Mouse (Mus musculus): ENCODE measurements around the gene Gm11444. TPM values are rescaled to one million over a fixed set of nuclear protein-coding genes. Genes with fewer than 3 reads are reported as not detected.

The Gm11444 gene
- polyA plus RNA-seq, 1 experiment from 2014 or later, result not detected

DNA sequence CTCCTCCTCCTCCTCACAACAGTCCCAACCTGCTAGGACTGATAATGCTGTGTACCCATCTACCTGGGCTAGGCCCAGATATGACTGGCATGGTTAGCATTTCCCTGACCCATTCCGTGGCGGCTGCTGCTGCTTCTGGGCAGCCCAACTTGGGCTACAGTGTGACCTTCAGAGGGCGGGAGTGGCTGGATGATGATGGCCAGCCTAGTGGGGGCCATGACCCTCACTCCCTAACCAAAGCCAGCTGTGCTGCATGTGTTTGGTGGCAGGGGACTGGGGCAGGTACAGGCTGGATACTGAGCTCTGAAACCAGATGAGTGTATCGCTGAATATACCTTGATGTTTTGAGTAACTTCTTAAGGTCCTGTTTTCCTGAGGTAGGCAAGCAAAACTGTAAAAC is 26.3 kb downstream of the Gm11444 start:
- H3K9ac ChIP-seq (ENCODE audit: low read length), result no peak overlapping the region
- WGBS, result 86% methylated on average over 4 of the region's 4 CpGs

DNA sequence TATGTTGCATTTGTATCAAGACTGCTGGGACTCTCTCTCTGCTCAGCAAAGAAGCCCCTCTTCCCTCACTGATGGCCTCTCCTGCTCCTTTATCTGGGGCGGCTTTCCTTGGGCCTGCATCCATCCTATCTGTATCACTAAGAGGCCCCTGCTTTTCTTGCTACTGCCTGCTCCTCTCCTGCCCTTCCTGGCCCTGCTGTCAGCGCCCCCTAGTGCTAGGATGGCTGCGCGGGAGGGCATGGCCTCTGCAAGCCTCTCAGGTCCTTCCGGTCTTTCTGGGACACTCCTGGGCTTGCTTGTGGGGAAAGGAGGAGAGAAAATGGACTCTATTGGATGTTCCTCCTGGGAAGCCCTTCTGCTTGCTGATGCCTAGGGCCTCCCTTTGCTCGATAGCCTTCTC is 27.0 kb downstream of the Gm11444 start:
- 19% methylated on average over 6 of the region's 6 CpGs for WGBS
- H3K4me1 ChIP-seq (replicated peaks; ENCODE audit: control insufficient read depth, insufficient read depth), result no peaks in the 10 kb centered on the region; the same call in 1 of the 2 replicates

More for the DNA sequence above, 26.3 kb downstream of the Gm11444 start:
- no peaks in the 10 kb centered on the region; the same call in 1 of the 2 replicates for H3K36me3 ChIP-seq (ENCODE audit: control insufficient read depth, insufficient read depth, low read length)
- DNase-seq (ENCODE audit: low spot score) (no peak), ATAC-seq (ENCODE audit: low FRiP score, low TSS enrichment) (no peak)
- H3K27me3 ChIP-seq (ENCODE audit: control insufficient read depth, insufficient read depth, low read length), result no peaks in the 10 kb centered on the region
- H3K9me3 ChIP-seq (ENCODE audit: control insufficient read depth, low read length), result no peaks in the 10 kb centered on the region
- H3K27ac ChIP-seq (replicated peaks), result no peak overlapping the region
- no peak overlapping the region for H3K4me3 ChIP-seq (ENCODE audit: low read depth, low read length)
- no peak overlapping the region for H3K4me2 ChIP-seq (replicated peaks; ENCODE audit: low read depth)
- no peaks in the 10 kb centered on the region for H3K4me1 ChIP-seq (replicated peaks; ENCODE audit: control insufficient read depth, insufficient read depth)
- no peak for TF ChIP-seq CTCF (IDR thresholded peaks at IDR 0.05; ENCODE audit: low read depth)
- no peak for TF ChIP-seq EP300 (optimal IDR thresholded peaks at IDR 0.05)

DNA sequence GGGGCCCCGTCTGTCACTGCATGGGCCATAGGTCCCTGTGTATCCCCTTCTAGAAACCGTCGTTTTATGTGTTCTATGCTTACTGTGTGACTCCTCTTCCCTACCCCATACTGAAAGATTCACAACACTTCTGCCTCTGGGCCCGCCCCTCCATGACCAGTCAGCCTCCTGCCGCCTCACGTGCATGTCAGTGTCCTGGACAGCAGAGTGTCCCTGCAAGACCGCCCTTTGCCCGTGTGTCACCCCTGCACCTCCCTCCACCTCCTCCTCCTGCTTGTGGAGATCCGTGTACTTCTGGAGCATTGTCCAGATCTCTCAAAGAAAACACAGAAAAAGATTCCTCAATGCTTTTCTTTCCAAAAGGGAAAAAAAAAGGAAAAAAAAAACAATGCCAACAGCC is 28.5 kb downstream of the Gm11444 start:
- no peaks in the 10 kb centered on the region for H3K9me3 ChIP-seq (ENCODE audit: control insufficient read depth, low read length)
- no peak overlapping the region for H3K27ac ChIP-seq (replicated peaks)
- DNase-seq (ENCODE audit: low spot score) (no peak), ATAC-seq (ENCODE audit: low FRiP score, low TSS enrichment) (no peak)
- H3K9ac ChIP-seq (ENCODE audit: low read length), result no peak overlapping the region
- H3K4me3 ChIP-seq (ENCODE audit: low read depth, low read length), result no peak overlapping the region
- no peaks in the 10 kb centered on the region; the same call in 1 of the 2 replicates for H3K4me1 ChIP-seq (replicated peaks; ENCODE audit: control insufficient read depth, insufficient read depth)
- TF ChIP-seq EP300 (optimal IDR thresholded peaks at IDR 0.05), result no peak
- TF ChIP-seq CTCF (IDR thresholded peaks at IDR 0.05; ENCODE audit: low read depth), result no peak
- H3K36me3 ChIP-seq (ENCODE audit: control insufficient read depth, insufficient read depth, low read length), result no peaks in the 10 kb centered on the region; the same call in 1 of the 2 replicates
- 83% methylated on average over 9 of the region's 9 CpGs for WGBS
- H3K27me3 ChIP-seq (ENCODE audit: control insufficient read depth, insufficient read depth, low read length), result no peaks in the 10 kb centered on the region
- no peak overlapping the region for H3K4me2 ChIP-seq (replicated peaks; ENCODE audit: low read depth)

More for the DNA sequence above, 27.0 kb downstream of the Gm11444 start:
- Histone ChIP-seq H3K27me3 (ENCODE audit: control insufficient read depth, insufficient read depth, low read length) (no peaks in the 10 kb centered on the region), H3K4me3 (ENCODE audit: low read depth, low read length) (no peak overlapping the region), H3K27ac (replicated peaks) (no peak overlapping the region), H3K36me3 (ENCODE audit: control insufficient read depth, insufficient read depth, low read length) (no peaks in the 10 kb centered on the region; the same call in 1 of the 2 replicates), H3K4me2 (replicated peaks; ENCODE audit: low read depth) (no peak overlapping the region), H3K9me3 (ENCODE audit: control insufficient read depth, low read length) (no peaks in the 10 kb centered on the region), H3K9ac (ENCODE audit: low read length) (0 out of 2 replicates have a peak overlapping the region, but pooled peaks have one; percentile 3)
- DNase-seq (ENCODE audit: low spot score) (peak; percentile 92), ATAC-seq (ENCODE audit: low FRiP score, low TSS enrichment) (peak; percentile 69)
- TF ChIP-seq CTCF (IDR thresholded peaks at IDR 0.05; ENCODE audit: low read depth) (peak; percentile 98), EP300 (optimal IDR thresholded peaks at IDR 0.05) (no peak)

DNA sequence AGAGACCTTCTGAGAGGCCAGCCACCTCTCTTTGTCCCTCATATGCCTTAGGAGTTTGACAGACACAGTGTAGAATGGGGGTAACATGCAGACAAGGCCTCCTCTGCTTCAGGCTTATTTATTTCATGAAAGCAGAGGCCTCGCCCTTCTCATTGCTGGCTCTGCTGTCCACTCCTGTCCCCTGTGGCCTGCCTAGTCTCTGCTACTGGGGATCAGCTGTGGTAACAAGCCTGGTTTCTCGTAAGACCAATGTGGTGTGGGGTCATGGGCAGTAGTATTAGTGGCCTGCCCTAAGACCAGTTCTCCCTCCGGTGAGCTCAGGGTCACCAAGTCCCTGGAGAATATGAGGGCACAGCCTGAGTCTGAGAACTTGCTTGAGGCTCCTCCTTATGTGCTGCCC is 29.2 kb downstream of the Gm11444 start:
- no peaks in the 10 kb centered on the region for H3K27me3 ChIP-seq (ENCODE audit: control insufficient read depth, insufficient read depth, low read length)
- DNase-seq (ENCODE audit: low spot score) (no peak), ATAC-seq (ENCODE audit: low FRiP score, low TSS enrichment) (no peak)
- WGBS, result 94% methylated on average over 3 of the region's 3 CpGs
- H3K4me2 ChIP-seq (replicated peaks; ENCODE audit: low read depth), result no peak overlapping the region
- no peaks in the 10 kb centered on the region for H3K9me3 ChIP-seq (ENCODE audit: control insufficient read depth, low read length)
- H3K4me3 ChIP-seq (ENCODE audit: low read depth, low read length), result no peak overlapping the region
- H3K9ac ChIP-seq (ENCODE audit: low read length), result no peak overlapping the region
- no peak for TF ChIP-seq EP300 (optimal IDR thresholded peaks at IDR 0.05)
- TF ChIP-seq CTCF (IDR thresholded peaks at IDR 0.05; ENCODE audit: low read depth), result no peak
- no peaks in the 10 kb centered on the region; the same call in 1 of the 2 replicates for H3K36me3 ChIP-seq (ENCODE audit: control insufficient read depth, insufficient read depth, low read length)
- no peaks in the 10 kb centered on the region; the same call in 1 of the 2 replicates for H3K4me1 ChIP-seq (replicated peaks; ENCODE audit: control insufficient read depth, insufficient read depth)
- H3K27ac ChIP-seq (replicated peaks), result no peak overlapping the region

DNA sequence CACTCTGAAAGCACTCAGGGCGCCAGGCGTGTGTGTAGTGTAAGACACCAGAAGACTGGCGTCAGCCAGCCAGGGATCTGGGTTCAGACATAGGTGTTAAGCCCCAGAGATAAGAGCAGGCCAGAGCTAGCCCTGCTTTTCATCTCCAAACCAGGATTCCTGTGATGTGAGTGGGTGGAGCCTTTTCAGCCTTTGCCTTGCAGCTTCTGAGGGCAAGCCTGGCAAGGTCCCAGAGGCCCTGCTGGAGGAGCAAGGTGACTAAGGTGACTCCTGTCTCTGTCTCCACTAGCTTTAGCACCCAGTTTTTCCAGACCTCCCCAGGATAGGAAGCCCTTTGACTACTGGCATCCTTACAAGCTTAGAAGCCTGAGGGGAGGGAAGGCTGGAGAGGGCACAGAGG is 31.7 kb downstream of the Gm11444 start:
- TF ChIP-seq EP300 (optimal IDR thresholded peaks at IDR 0.05) (no peak), CTCF (IDR thresholded peaks at IDR 0.05; ENCODE audit: low read depth) (no peak)
- DNase-seq (ENCODE audit: low spot score), result no peak
- Histone ChIP-seq H3K27me3 (ENCODE audit: control insufficient read depth, insufficient read depth, low read length) (no peaks in the 10 kb centered on the region), H3K4me2 (replicated peaks; ENCODE audit: low read depth) (no peak overlapping the region), H3K36me3 (ENCODE audit: control insufficient read depth, insufficient read depth, low read length) (no peaks in the 10 kb centered on the region; the same call in 1 of the 2 replicates), H3K27ac (replicated peaks) (no peak overlapping the region), H3K4me3 (ENCODE audit: low read depth, low read length) (no peak overlapping the region), H3K4me1 (replicated peaks; ENCODE audit: control insufficient read depth, insufficient read depth) (no peaks in the 10 kb centered on the region; the same call in 1 of the 2 replicates), H3K9ac (ENCODE audit: low read length) (no peak overlapping the region; the same call in 1 of the 2 replicates), H3K9me3 (ENCODE audit: control insufficient read depth, low read length) (no peaks in the 10 kb centered on the region)
- ATAC-seq (ENCODE audit: low FRiP score, low TSS enrichment), result no peak
- WGBS, result 74% methylated on average over 3 of the region's 3 CpGs

DNA sequence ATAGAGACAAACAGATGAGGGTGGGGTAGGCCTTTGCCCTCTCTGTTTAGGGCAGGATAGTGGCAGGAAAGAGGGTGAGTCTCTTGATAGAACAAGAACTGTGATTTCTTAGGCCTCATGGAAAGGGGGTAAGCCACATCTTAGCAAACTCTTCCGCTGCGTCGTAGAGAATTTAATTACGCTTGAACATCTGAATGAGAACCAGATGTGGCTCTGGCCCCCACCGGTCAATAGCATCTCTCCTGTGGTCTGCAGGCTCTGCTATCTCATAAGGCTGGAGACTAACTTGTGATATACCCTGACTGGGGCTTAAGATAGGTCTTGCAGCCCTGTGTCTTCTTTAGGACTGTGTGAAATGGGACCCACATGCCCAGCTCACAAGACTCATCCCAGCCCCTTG is 33.7 kb downstream of the Gm11444 start:
- WGBS, result 82% methylated on average over 5 of the region's 5 CpGs
- no peak for TF ChIP-seq EP300 (optimal IDR thresholded peaks at IDR 0.05)
- no peak for TF ChIP-seq CTCF (IDR thresholded peaks at IDR 0.05; ENCODE audit: low read depth)
- H3K27me3 ChIP-seq (ENCODE audit: control insufficient read depth, insufficient read depth, low read length), result no peaks in the 10 kb centered on the region
- no peak overlapping the region for H3K4me3 ChIP-seq (ENCODE audit: low read depth, low read length)
- ATAC-seq (ENCODE audit: low FRiP score, low TSS enrichment) (no peak), DNase-seq (ENCODE audit: low spot score) (no peak)
- no peak overlapping the region for H3K27ac ChIP-seq (replicated peaks)
- H3K9ac ChIP-seq (ENCODE audit: low read length), result no peak overlapping the region
- no peaks in the 10 kb centered on the region; the same call in 1 of the 2 replicates for H3K4me1 ChIP-seq (replicated peaks; ENCODE audit: control insufficient read depth, insufficient read depth)
- no peak overlapping the region for H3K4me2 ChIP-seq (replicated peaks; ENCODE audit: low read depth)
- no peaks in the 10 kb centered on the region for H3K36me3 ChIP-seq (ENCODE audit: control insufficient read depth, insufficient read depth, low read length)
- H3K9me3 ChIP-seq (ENCODE audit: control insufficient read depth, low read length), result no peaks in the 10 kb centered on the region
